Mouse (Mus musculus) cerebellum, adult 2 months (tissue): Measurements from ENCODE around the gene Ndufs3. TPM values are rescaled to one million over a fixed set of nuclear protein-coding genes. Genes with fewer than 3 reads are reported as not detected.

ENCODE experiments used
- DNase-seq, 2 experiments: peaks; one replicate each; pipeline ENCODE4 v3.0.0; 2021
- H3K27ac ChIP-seq: fragments of 200-500 bp; 2 replicates; pipeline ENCODE4 v1.5.1; 2012; ENCODE audit warnings: low read length, control low read depth, inconsistent platforms; ENCODE audit not compliant: insufficient read depth
- H3K27me3 ChIP-seq: fragments of 200-500 bp; 2 replicates; pipeline ENCODE4 v1.6.1; 2012; ENCODE audit warnings: inconsistent platforms, mild to moderate bottlenecking, low read length, moderate library complexity; ENCODE audit not compliant: control insufficient read depth, insufficient read depth
- H3K4me1 ChIP-seq: fragments of 200-500 bp; 2 replicates; pipeline ENCODE4 v1.6.1; 2011; ENCODE audit warnings: low read length; ENCODE audit not compliant: control insufficient read depth, insufficient read depth
- H3K4me3 ChIP-seq: fragments of 200-500 bp; replicated peaks from 2 replicates; pipeline ENCODE3; 2011; ENCODE audit warnings: mild to moderate bottlenecking, low read depth, low read length, control low read depth; ENCODE audit not compliant: insufficient read depth
- CTCF ChIP-seq: fragments of 200-500 bp; IDR thresholded peaks from 2 replicates; pipeline ENCODE4 v1.5.1; 2011; ENCODE audit warnings: low read depth, mild to moderate bottlenecking, control low read depth, low read length, moderate library complexity, borderline replicate concordance; ENCODE audit not compliant: insufficient read depth
- POLR2A ChIP-seq: fragments of 200-500 bp; IDR thresholded peaks from 2 replicates; pipeline ENCODE4 v1.6.1; 2011; ENCODE audit warnings: low read length, control low read depth, borderline replicate concordance; ENCODE audit not compliant: insufficient read depth
- WGBS: fragments of 180-500 bp; shearing (Covaris S2); methylation state at CpG from one replicate; pipeline ENCODE4 v1.1.7; 2018; 5-methylcytosine and 5-hydroxymethylcytosine counted together
- polyA plus RNA-seq: library from polyadenylated mRNA; depleted of rRNA; stranded (reverse); fragments of >200 nt; gene quantifications from 2 replicates; pipeline ENCODE4 v1.2.3, GENCODE M21; 2012

The Ndufs3 gene
- polyA plus RNA-seq, 1 experiment = 280 TPM

GRCm38 (mm10) chr2:90881824-90882223 lies 22.8 kb downstream of the Ndufs3 start:
- TF ChIP-seq POLR2A = no peak
- no peak for TF ChIP-seq CTCF
- no peak overlapping the region for H3K27ac ChIP-seq
- DNase-seq = no peak
- no peaks in the 10 kb centered on the region; the same call in 1 of the 2 replicates for H3K27me3 ChIP-seq
- peaks cover 15% of the 10 kb centered on the region for H3K4me1 ChIP-seq
- 88% methylated on average over 2 of the region's 2 CpGs for WGBS
- H3K4me3 ChIP-seq = no peak overlapping the region

GRCm38 (mm10) chr2:90880144-90880785 lies 24.4 kb downstream of the Ndufs3 start:
- H3K4me3 ChIP-seq = no peak overlapping the region
- no peak overlapping the region for H3K27ac ChIP-seq
- 34% methylated on average over 6 of the region's 6 CpGs for WGBS
- no peak for DNase-seq
- H3K4me1 ChIP-seq = peaks cover 15% of the 10 kb centered on the region
- no peaks in the 10 kb centered on the region; the same call in 1 of the 2 replicates for H3K27me3 ChIP-seq
- TF ChIP-seq POLR2A = no peak
- no peak for TF ChIP-seq CTCF

GRCm38 (mm10) chr2:90879419-90879818 lies 25.2 kb downstream of the Ndufs3 start:
- TF ChIP-seq POLR2A = no peak
- TF ChIP-seq CTCF = no peak
- Histone ChIP-seq H3K27me3 (no peaks in the 10 kb centered on the region; the same call in 1 of the 2 replicates), H3K4me1 (peaks cover 6% of the 10 kb centered on the region; the same call in 1 of the 2 replicates), H3K27ac (no peak overlapping the region), H3K4me3 (no peak overlapping the region)
- DNase-seq = no peak

- WGBS = 43% methylated on average over 5 of the region's 5 CpGs
- Histone ChIP-seq H3K27me3 (no peaks in the 10 kb centered on the region; the same call in 1 of the 2 replicates), H3K27ac (no peak overlapping the region), H3K4me3 (no peak overlapping the region), H3K4me1 (peaks cover 9% of the 10 kb centered on the region; the same call in 1 of the 2 replicates)
- no peak for DNase-seq
- TF ChIP-seq CTCF = no peak
- no peak for TF ChIP-seq POLR2A
Measured at GRCm38 (mm10) chr2:90877584-90878259, 26.9 kb downstream of the Ndufs3 start.

- 41% methylated on average over 2 of the region's 2 CpGs for WGBS
- no peak overlapping the region for H3K27ac ChIP-seq
Measured at GRCm38 (mm10) chr2:90875239-90875638, 29.4 kb downstream of the Ndufs3 start.

GRCm38 (mm10) chr2:90874025-90874424 lies 30.6 kb downstream of the Ndufs3 start:
- 40% methylated on average over 1 of the region's 1 CpGs for WGBS
- Histone ChIP-seq H3K27me3 (no peaks in the 10 kb centered on the region), H3K4me1 (peaks cover 23% of the 10 kb centered on the region; the same call in 1 of the 2 replicates), H3K27ac (no peak overlapping the region), H3K4me3 (no peak overlapping the region)
- no peak for TF ChIP-seq CTCF
- no peak for TF ChIP-seq POLR2A
- peak; percentile 39 to 75 for DNase-seq

More at GRCm38 (mm10) chr2:90875239-90875638, 29.4 kb downstream of the Ndufs3 start:
- Histone ChIP-seq H3K4me3 (no peak overlapping the region), H3K27me3 (no peaks in the 10 kb centered on the region; the same call in 1 of the 2 replicates), H3K4me1 (peaks cover 20% of the 10 kb centered on the region; the same call in 1 of the 2 replicates)
- DNase-seq = no peak
- TF ChIP-seq CTCF = no peak
- TF ChIP-seq POLR2A = no peak

- Histone ChIP-seq H3K4me1 (peaks cover 20% of the 10 kb centered on the region; the same call in 1 of the 2 replicates), H3K27me3 (no peaks in the 10 kb centered on the region), H3K27ac (peak overlapping the region; percentile 47; the same call in 1 of the 2 replicates), H3K4me3 (no peak overlapping the region)
- WGBS = 22% methylated on average over 8 of the region's 8 CpGs
- TF ChIP-seq POLR2A (no peak), CTCF (no peak)
- peak; percentile 54 to 70 for DNase-seq
Measured at GRCm38 (mm10) chr2:90871180-90871961, 33.3 kb downstream of the Ndufs3 start.
